Comparison of ENCODE assay signal across 27 mouse cellular contexts in genomic region chr4:44023681-44024080, GRCm38 (mm10). TPM values are rescaled to one million over a fixed set of nuclear protein-coding genes. Genes with fewer than 3 reads are reported as not detected.
"Had no signal": no experiment of that assay in that cellular context is flagged by ENCODE, and none has a peak within 500 bp of the region (broad histone marks: within the 10 kb centered on the region; RNA-seq: fewer than 3 reads in every experiment).

No protein-coding gene starts in this region.

- H3K4me1 ChIP-seq: limb, embryonic 10.5 days; neural tube, embryonic 13.5 days had no signal

- ATAC-seq: lung, postnatal 0 days; midbrain, embryonic 16.5 days had no signal

- H3K4me2 ChIP-seq: limb, embryonic 13.5 days; liver, embryonic 13.5 days; lung, embryonic 14.5 days; midbrain, embryonic 12.5 days; neural tube, embryonic 13.5 days had no signal

- H3K9me3 ChIP-seq: limb, embryonic 10.5 days; limb, embryonic 13.5 days; liver, embryonic 13.5 days; midbrain, embryonic 12.5 days; neural tube, embryonic 13.5 days had no signal

- H3K27me3 ChIP-seq: limb, embryonic 13.5 days; liver, embryonic 13.5 days; neural tube, embryonic 13.5 days had no signal

- H3K27ac ChIP-seq: kidney, postnatal 0 days; layer of hippocampus, adult 2 months; limb, embryonic 10.5 days; limb, embryonic 13.5 days; liver, embryonic 13.5 days; macrophage; midbrain, embryonic 12.5 days; neural tube, embryonic 13.5 days had no signal

- DNase-seq: kidney, adult 2 months; kidney, postnatal 25 days; layer of hippocampus, adult 9-11 months; liver; liver, embryonic 13.5 days; lung, embryonic 14.5 days; thymus, adult 18-20 months; thymus, postnatal 36 days had no signal

- H3K9ac ChIP-seq: limb, embryonic 13.5 days; liver, embryonic 13.5 days; lung, embryonic 14.5 days; midbrain, embryonic 12.5 days; neural tube, embryonic 13.5 days had no signal

- H3K4me3 ChIP-seq: layer of hippocampus, adult 2 months; limb, embryonic 10.5 days; limb, embryonic 13.5 days; liver, embryonic 13.5 days; midbrain, embryonic 12.5 days; myocyte; neural tube, embryonic 13.5 days had no signal

RNA-seq across cellular contexts. Expression of gene Ccin, which starts 40.4 kb away (rescaled TPM):
- total RNA-seq: layer of hippocampus, adult 2 months; layer of hippocampus, postnatal 25 days; left cerebral cortex, adult 18-20 months; left cerebral cortex, postnatal 25 days; monocyte, adult 5-6 weeks had no signal
- polyA plus RNA-seq: kidney, embryonic 14.5 days; kidney, postnatal 0 days; large intestine, adult 2 months; limb, embryonic 10.5 days; limb, embryonic 13.5 days; liver, embryonic 13.5 days; liver, embryonic 16.5 days; lung, embryonic 14.5 days; lung, postnatal 0 days; macrophage; midbrain, embryonic 12.5 days; midbrain, embryonic 16.5 days; neural tube, embryonic 13.5 days; small intestine, adult 2 months; stomach, embryonic 16.5 days had no signal
